Mouse (Mus musculus): ENCODE measurements around the gene Nmt1. TPM values are rescaled to one million over a fixed set of nuclear protein-coding genes. Genes with fewer than 3 reads are reported as not detected.

The Nmt1 gene
- polyA plus RNA-seq, 1 experiment from 2014 or later, result 51.3 TPM

Small RNAs within 50 kb of the gene (microRNA-seq; reads per million reads assigned to microRNA genes)
- 0.57 reads per million for gene Mir6931

Other genes with a start within 250 kb of the Nmt1 start
- 85.5 and 87.8 TPM in 2 replicates for gene Gjc1, start 208.5 kb upstream of the Nmt1 start, polyA plus RNA-seq (2014; fragmentation: Nextera tagmentation; extraction: Ambion mirVana)
- gene Higd1b, start 192.3 kb upstream of the Nmt1 start, polyA plus RNA-seq (2014; fragmentation: Nextera tagmentation; extraction: Ambion mirVana), result not detected in 2 replicates
- gene Eftud2, start 147.2 kb upstream of the Nmt1 start, polyA plus RNA-seq (2014; fragmentation: Nextera tagmentation; extraction: Ambion mirVana), result 240 and 252 TPM in 2 replicates
- gene Ccdc103, start 147.0 kb upstream of the Nmt1 start, polyA plus RNA-seq (2014; fragmentation: Nextera tagmentation; extraction: Ambion mirVana), result 1.6 and 1.9 TPM in 2 replicates
- gene Fam187a, start 143.0 kb upstream of the Nmt1 start, polyA plus RNA-seq (2014; fragmentation: Nextera tagmentation; extraction: Ambion mirVana), result 0.10 and 0.11 TPM in 2 replicates
- 0.11 TPM in 1 of 2 replicates, not detected in the other for gene Gfap, start 127.3 kb upstream of the Nmt1 start, polyA plus RNA-seq (2014; fragmentation: Nextera tagmentation; extraction: Ambion mirVana)
- gene Kif18b, start 103.1 kb upstream of the Nmt1 start, polyA plus RNA-seq (2014; fragmentation: Nextera tagmentation; extraction: Ambion mirVana), result 6.3 and 6.9 TPM in 2 replicates
- gene C1ql1, start 81.5 kb upstream of the Nmt1 start, polyA plus RNA-seq (2014; fragmentation: Nextera tagmentation; extraction: Ambion mirVana), result 15.1 and 17.4 TPM in 2 replicates
- 238 and 259 TPM in 2 replicates for gene Dcakd, start 143 bp downstream of the Nmt1 start, polyA plus RNA-seq (2014; fragmentation: Nextera tagmentation; extraction: Ambion mirVana)
- gene Plcd3, start 73.5 kb downstream of the Nmt1 start, polyA plus RNA-seq (2014; fragmentation: Nextera tagmentation; extraction: Ambion mirVana), result 0.63 and 0.86 TPM in 2 replicates
- 8.2 and 10.5 TPM in 2 replicates for gene Acbd4, start 73.5 kb downstream of the Nmt1 start, polyA plus RNA-seq (2014; fragmentation: Nextera tagmentation; extraction: Ambion mirVana)
- gene Hexim1, start 88.0 kb downstream of the Nmt1 start, polyA plus RNA-seq (2014; fragmentation: Nextera tagmentation; extraction: Ambion mirVana), result 4.6 and 5.2 TPM in 2 replicates
- gene Hexim2, start 104.2 kb downstream of the Nmt1 start, polyA plus RNA-seq (2014; fragmentation: Nextera tagmentation; extraction: Ambion mirVana), result 5.0 and 6.3 TPM in 2 replicates
- 0.65 and 0.87 TPM in 2 replicates for gene Fmnl1, start 142.9 kb downstream of the Nmt1 start, polyA plus RNA-seq (2014; fragmentation: Nextera tagmentation; extraction: Ambion mirVana)
- 0.12 and 0.14 TPM in 2 replicates for gene 1700023F06Rik, start 180.4 kb downstream of the Nmt1 start, polyA plus RNA-seq (2014; fragmentation: Nextera tagmentation; extraction: Ambion mirVana)
- gene Spata32, start 190.2 kb downstream of the Nmt1 start, polyA plus RNA-seq (2014; fragmentation: Nextera tagmentation; extraction: Ambion mirVana), result 0.15 TPM in 1 of 2 replicates, not detected in the other
- 2.3 and 3.3 TPM in 2 replicates for gene Map3k14, start 239.3 kb downstream of the Nmt1 start, polyA plus RNA-seq (2014; fragmentation: Nextera tagmentation; extraction: Ambion mirVana)